Mouse (Mus musculus) intestine, embryonic 14.5 days (tissue): Measurements from ENCODE around the gene Trafd1. TPM values are rescaled to one million over a fixed set of nuclear protein-coding genes. Genes with fewer than 3 reads are reported as not detected.

Experiments
- ATAC-seq: fragments of 200-750 bp; cut with Nextera tagmentation; replicated peaks from 2 replicates; pipeline ENCODE4 v1.8.0; 2017; ENCODE audit warnings: low read depth, moderate number of reproducible peaks, moderate TSS enrichment, moderate library complexity; ENCODE audit not compliant: low FRiP score, low TSS enrichment
- DNase-seq: peaks from one replicate; pipeline ENCODE4 v3.0.0-alpha.2; 2018; ENCODE audit warnings: low spot score
- H3K27ac ChIP-seq: fragments of 300-500 bp; sonication (generic); 2 replicates; pipeline ENCODE4 v1.5.1; 2014; ENCODE audit warnings: low read depth, mild to moderate bottlenecking, control low read depth
- H3K27me3 ChIP-seq: fragments of 300-500 bp; sonication (generic); replicated peaks from 2 replicates; pipeline ENCODE4 v1.6.1; 2014; ENCODE audit warnings: low read length, control low read depth; ENCODE audit not compliant: control insufficient read depth, insufficient read depth
- H3K36me3 ChIP-seq: fragments of 300-500 bp; sonication (generic); 2 replicates; pipeline ENCODE4 v1.6.1; 2014; ENCODE audit warnings: low read length, control low read depth; ENCODE audit not compliant: control insufficient read depth, insufficient read depth
- H3K4me1 ChIP-seq: fragments of 300-500 bp; sonication (generic); replicated peaks from 2 replicates; pipeline ENCODE4 v1.6.1; 2014; ENCODE audit warnings: low read length, control low read depth, mixed read lengths; ENCODE audit not compliant: control insufficient read depth, insufficient read depth
- H3K4me2 ChIP-seq: fragments of 300-500 bp; sonication (generic); 2 replicates; pipeline ENCODE4 v1.6.1; 2014; ENCODE audit warnings: low read length
- H3K4me3 ChIP-seq: fragments of 300-500 bp; sonication (generic); 2 replicates; pipeline ENCODE4 v1.5.1; 2014; ENCODE audit warnings: low read depth, low read length, control low read depth, mixed read lengths
- H3K9ac ChIP-seq: fragments of 300-500 bp; sonication (generic); 2 replicates; pipeline ENCODE4 v1.6.1; 2014; ENCODE audit warnings: mild to moderate bottlenecking, low read length
- H3K9me3 ChIP-seq: fragments of 300-500 bp; sonication (generic); 2 replicates; pipeline ENCODE4 v1.6.1; 2016; ENCODE audit warnings: low read length, control low read depth; ENCODE audit not compliant: control insufficient read depth
- WGBS: fragments of 180-500 bp; shearing (Covaris S2); extraction: QIAGEN DNeasy Blood & Tissue Kit; methylation state at CpG from one replicate; pipeline ENCODE4 v1.1.7; 2014; 5-methylcytosine and 5-hydroxymethylcytosine counted together
- polyA plus RNA-seq: library from polyadenylated mRNA; unstranded; fragments of >200 nt; fragmentation: Nextera tagmentation; extraction: Ambion mirVana; gene quantifications from 2 replicates; pipeline ENCODE4 v1.2.1, GENCODE M21; 2014

Trafd1 gene
- polyA plus RNA-seq, 1 experiment from 2014 or later: 72.4 TPM

- 83% methylated on average over 5 of the region's 5 CpGs for WGBS
- H3K27ac ChIP-seq: no peak overlapping the region
- peaks cover 13% of the 10 kb centered on the region; the same call in 1 of the 2 replicates for H3K36me3 ChIP-seq
- no peak overlapping the region for H3K4me2 ChIP-seq
- H3K4me3 ChIP-seq: no peak overlapping the region
- no peaks in the 10 kb centered on the region for H3K27me3 ChIP-seq
- no peak overlapping the region for H3K9ac ChIP-seq
- peaks cover 12% of the 10 kb centered on the region; the same call in 1 of the 2 replicates for H3K4me1 ChIP-seq
- no peak for ATAC-seq
- DNase-seq: no peak
- no peaks in the 10 kb centered on the region for H3K9me3 ChIP-seq
These were observed 14.1 kb upstream of the Trafd1 start for GRCm38 (mm10) chr5:121399540-121399939.

DNA sequence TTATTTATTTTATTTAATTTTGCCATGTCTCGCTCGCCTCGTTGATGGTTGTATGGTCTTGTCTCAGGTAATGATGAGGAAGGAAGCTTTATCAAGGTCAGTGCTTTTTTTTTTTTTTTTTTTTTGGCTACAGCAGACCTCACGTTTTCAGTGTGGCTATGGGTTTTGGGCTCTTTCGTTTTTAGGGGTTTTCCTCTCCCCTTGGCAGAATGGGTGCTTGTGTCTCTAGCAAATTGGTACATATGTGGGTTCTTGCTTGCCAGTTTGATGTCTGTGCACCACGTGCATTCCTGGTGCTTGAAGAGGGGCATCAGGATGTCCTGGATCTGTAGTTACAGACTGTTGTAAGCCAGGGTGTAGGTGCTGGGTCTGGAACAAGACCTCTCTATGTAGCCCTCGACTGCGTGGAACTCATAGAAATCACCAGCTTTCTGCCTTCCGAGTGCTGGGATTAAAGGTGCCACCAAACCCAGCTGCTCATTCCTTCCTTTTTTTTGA lies 13.6 kb upstream of the Trafd1 start:
- H3K4me2 ChIP-seq: peak overlapping the region; percentile 94
- DNase-seq (no peak), ATAC-seq (no peak)
- no peaks in the 10 kb centered on the region for H3K9me3 ChIP-seq
- H3K9ac ChIP-seq: peak overlapping the region; percentile 61
- H3K27me3 ChIP-seq: no peaks in the 10 kb centered on the region
- WGBS: 50% methylated on average over 9 of the region's 9 CpGs
- peak overlapping the region; percentile 98 for H3K4me3 ChIP-seq
- peaks cover 12% of the 10 kb centered on the region; the same call in 1 of the 2 replicates for H3K4me1 ChIP-seq
- H3K36me3 ChIP-seq: peaks cover 12% of the 10 kb centered on the region; the same call in 1 of the 2 replicates
- H3K27ac ChIP-seq: no peak overlapping the region

DNA sequence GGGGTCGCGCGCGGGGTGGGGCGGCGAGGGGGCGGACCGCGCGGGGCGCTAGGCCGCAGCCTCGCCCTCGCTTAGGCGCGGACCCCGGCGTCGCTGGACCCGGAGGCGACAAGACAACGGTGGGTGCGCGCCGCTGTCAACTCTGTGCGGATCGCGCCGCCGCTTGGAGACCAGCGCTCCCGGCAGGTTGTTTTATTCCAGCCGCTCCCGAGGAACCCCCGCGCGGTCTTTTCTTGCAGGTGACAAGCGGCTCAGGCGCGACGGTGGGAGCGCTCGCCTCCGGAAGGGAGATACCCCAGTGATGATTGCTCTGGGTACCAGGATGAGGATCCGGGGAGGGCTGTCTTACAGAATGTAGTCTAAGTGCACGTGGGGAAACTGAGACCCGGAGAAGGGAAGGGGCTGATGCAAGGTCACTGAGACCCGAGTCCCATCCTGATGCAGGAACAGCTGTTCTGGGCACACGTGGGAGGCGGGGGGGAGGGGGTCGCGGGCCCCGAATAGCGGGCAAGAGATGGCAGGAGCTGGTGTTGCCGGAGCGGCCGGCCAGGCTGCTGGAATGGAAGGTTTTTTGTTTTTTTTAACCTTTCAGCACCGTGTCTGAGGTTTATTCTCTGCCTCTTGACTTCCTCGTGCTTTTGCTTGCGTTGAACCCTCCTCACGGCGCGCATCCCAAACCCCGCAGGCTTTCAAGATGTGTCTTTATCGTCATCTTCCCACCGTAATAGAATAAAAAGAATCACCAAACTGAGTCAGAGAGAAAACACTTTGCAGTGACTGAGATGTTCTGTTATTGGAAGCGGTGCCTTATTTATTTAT lies 12.9 kb upstream of the Trafd1 start:
- ATAC-seq: peak; percentile 37; the same call in 1 of the 2 replicates
- Histone ChIP-seq H3K4me2 (peak overlapping the region; percentile 94), H3K9ac (peak overlapping the region; percentile 61), H3K36me3 (0 out of 2 replicates have a peak, but pooled peaks cover 5% of the 10 kb centered on the region), H3K9me3 (no peaks in the 10 kb centered on the region), H3K4me1 (peaks cover 12% of the 10 kb centered on the region; the same call in 1 of the 2 replicates), H3K27ac (peak overlapping the region; percentile 6; the same call in 1 of the 2 replicates), H3K27me3 (no peaks in the 10 kb centered on the region), H3K4me3 (peak overlapping the region; percentile 98)
- peak; percentile 77 for DNase-seq
- 2% methylated on average over 65 of the region's 67 CpGs for WGBS

DNA sequence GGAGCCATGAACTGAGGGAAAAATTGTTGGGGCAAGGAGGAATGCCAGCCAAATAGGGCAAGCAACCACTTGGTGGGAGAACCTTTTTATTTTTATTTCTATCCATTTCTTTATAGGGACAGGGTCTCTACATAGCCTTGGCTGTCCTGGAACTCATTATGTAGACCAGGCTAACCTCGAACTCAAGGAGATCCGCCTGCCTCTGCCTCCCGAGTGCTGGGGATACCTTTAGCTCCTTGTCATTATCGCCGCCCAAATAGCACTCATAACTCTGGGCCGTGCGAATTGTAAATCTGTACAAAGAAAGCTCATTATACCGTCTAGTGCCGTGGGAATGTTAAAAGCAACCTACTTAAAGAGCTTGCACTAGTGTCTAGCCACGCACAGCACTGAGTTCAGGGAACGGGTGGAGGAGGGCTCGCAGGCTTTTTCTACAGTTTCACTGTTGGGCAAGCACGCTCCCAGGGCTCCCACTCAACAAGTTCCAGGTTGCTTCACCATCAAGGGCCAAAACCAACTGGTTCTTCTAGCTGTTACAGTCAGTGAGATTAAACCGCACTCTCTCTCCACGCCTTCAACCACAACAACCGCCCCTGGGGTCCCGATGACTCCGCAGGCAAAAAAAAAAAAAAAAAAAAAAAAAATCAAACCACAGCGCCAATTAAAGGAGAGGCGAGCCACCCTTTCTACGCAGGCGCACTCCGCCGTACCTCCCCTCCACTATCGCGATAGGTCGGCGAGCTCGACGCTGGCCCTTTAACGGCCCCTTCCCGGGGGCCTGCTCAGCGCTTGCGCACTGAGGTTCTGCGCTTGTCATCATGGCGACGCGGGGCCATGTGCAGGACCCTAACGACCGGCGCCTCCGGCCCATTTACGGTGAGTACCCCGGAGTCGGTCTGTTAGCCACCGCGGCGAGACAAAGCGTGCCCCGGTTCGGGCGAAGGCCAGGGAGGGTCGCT lies 12.0 kb upstream of the Trafd1 start, which contains the start of gene Naa25:
Naa25 (plus strand) TSS at position 750 of the 959 bp plus-strand sequence.
- no peaks in the 10 kb centered on the region for H3K9me3 ChIP-seq

GRCm38 (mm10) chr5:121395621-121396020 lies 10.2 kb upstream of the Trafd1 start:
- Histone ChIP-seq H3K4me3 (no peak overlapping the region), H3K4me2 (no peak overlapping the region), H3K27me3 (no peaks in the 10 kb centered on the region), H3K27ac (no peak overlapping the region), H3K9me3 (no peaks in the 10 kb centered on the region), H3K36me3 (0 out of 2 replicates have a peak, but pooled peaks cover 5% of the 10 kb centered on the region), H3K4me1 (peaks cover 12% of the 10 kb centered on the region; the same call in 1 of the 2 replicates), H3K9ac (no peak overlapping the region)
- DNase-seq (no peak), ATAC-seq (no peak)
- 80% methylated on average over 5 of the region's 5 CpGs for WGBS

More for the DNA sequence above, 12.0 kb upstream of the Trafd1 start, which contains the start of gene Naa25:
- DNase-seq (peak; percentile 96), ATAC-seq (peak; percentile 92)
- WGBS: 12% methylated on average over 53 of the region's 53 CpGs
- H3K27me3 ChIP-seq: no peaks in the 10 kb centered on the region
- H3K36me3 ChIP-seq: 0 out of 2 replicates have a peak, but pooled peaks cover 5% of the 10 kb centered on the region
- peak within 1 kb of the TSS; percentile 94 for H3K4me2 ChIP-seq
- peaks cover 12% of the 10 kb centered on the region; the same call in 1 of the 2 replicates for H3K4me1 ChIP-seq
- peak within 1 kb of the TSS; percentile 61 for H3K9ac ChIP-seq
- H3K4me3 ChIP-seq: peak within 1 kb of the TSS; percentile 98
- peak within 1 kb of the TSS; percentile 86 for H3K27ac ChIP-seq

GRCm38 (mm10) chr5:121393402-121393801 lies 8.0 kb upstream of the Trafd1 start:
- Histone ChIP-seq H3K9me3 (no peaks in the 10 kb centered on the region), H3K27me3 (no peaks in the 10 kb centered on the region), H3K36me3 (no peaks in the 10 kb centered on the region), H3K4me1 (no peaks in the 10 kb centered on the region), H3K9ac (no peak overlapping the region), H3K4me3 (no peak overlapping the region), H3K4me2 (no peak overlapping the region), H3K27ac (no peak overlapping the region)
- WGBS: 78% methylated on average over 3 of the region's 3 CpGs
- no peak for ATAC-seq
- no peak for DNase-seq

DNA sequence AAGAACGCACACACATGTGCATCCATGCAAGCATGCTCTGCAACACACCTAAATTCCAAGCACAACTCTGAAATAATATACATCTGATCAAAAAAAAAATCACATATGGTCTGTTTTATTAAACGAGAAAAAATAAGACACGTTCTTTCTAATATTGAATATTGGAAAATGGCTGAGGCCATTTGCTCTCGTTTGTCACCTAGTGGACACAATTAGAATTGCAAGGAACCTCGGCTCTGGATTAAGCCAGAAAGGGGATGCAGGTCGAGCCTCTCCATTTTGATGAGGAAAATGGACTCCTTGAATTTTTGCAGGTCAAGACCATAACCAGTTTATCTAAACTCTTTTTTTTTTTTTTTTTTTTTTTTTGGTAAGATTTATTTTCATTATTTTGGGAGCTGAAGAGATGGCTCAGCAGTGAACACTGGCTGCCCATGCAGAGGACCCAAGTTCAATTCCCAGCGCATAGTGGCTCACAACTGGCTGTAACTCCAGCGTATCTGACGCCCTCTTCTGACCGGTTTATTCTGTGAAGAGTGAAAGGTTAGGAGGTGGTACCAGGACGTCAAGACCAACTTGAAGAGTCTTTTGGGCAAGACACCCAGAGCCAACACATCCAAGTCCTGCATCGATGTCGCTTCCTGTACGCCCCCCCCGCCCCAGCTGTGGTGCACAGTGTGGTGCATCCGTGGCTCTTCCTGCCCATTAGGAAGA lies 7.4 kb upstream of the Trafd1 start:
- Histone ChIP-seq H3K4me3 (no peak overlapping the region), H3K27me3 (no peaks in the 10 kb centered on the region), H3K4me1 (no peaks in the 10 kb centered on the region), H3K9me3 (no peaks in the 10 kb centered on the region), H3K4me2 (no peak overlapping the region), H3K9ac (no peak overlapping the region), H3K27ac (no peak overlapping the region), H3K36me3 (no peaks in the 10 kb centered on the region)
- ATAC-seq: no peak
- 59% methylated on average over 16 of the region's 16 CpGs for WGBS
- DNase-seq: no peak
